Mouse (Mus musculus) brain, embryonic 14.5 days (tissue): Measurements from ENCODE around the gene Pgbd1.

Experiments used
- CTCF ChIP-seq: fragments of 200-500 bp; IDR thresholded peaks from 2 replicates; pipeline ENCODE4 v1.5.1; 2012; ENCODE audit warnings: inconsistent platforms, mild to moderate bottlenecking, moderate library complexity, borderline replicate concordance; ENCODE audit not compliant: insufficient read depth, insufficient read length; ENCODE audit errors: extremely low read depth
- POLR2A ChIP-seq: fragments of 200-500 bp; IDR thresholded peaks from 2 replicates; pipeline ENCODE4 v1.6.1; 2012; ENCODE audit warnings: mild to moderate bottlenecking, inconsistent platforms, borderline replicate concordance; ENCODE audit not compliant: poor library complexity, insufficient read depth, insufficient read length, severe bottlenecking; ENCODE audit errors: extremely low read depth

DNA sequence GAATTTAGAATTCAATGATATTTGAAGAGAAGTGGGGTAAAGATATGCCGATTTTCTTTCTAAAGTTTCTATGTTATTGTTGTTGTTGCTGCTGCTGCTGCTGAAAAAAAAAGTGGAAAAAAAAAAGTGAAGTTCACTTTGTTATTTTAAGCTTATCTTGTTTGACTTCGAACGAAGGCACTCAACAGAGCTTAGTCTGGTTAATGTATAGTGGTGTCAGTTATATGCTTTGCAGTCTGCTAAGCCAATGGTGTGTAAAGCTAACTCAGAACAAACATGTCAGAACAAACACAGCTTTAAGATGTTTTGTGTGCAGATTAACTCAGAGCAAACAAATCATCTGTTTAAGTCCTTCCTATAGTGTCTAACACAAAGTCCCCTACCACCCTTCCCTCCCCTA is 13.3 kb upstream of the Pgbd1 start:
- no peak for TF ChIP-seq CTCF
- no peak for TF ChIP-seq POLR2A
